Mouse (Mus musculus): ENCODE results near the gene Plxna4.

Gene Plxna4

DNA sequence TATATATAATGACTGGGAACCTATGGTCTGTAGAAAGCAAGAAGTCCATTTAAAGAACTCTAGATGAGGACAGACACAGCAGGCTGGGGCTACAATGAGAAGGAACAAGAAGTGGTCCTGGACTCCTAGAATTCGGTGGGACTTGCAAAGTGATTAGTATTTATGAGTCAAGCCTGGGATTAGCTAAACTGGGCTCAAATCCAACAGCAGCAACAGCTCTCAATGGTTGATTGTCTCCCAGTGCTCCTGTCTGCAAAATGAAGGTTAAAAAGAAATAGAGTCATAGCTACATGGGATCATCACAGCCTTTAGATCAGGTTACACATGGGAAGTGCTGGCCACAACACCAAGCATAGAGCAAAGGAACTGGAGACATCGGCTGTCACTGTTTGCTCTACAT is 148.6 kb downstream of the Plxna4 start:
- H3K36me3 ChIP-seq (ENCODE audit: control insufficient read depth, insufficient read depth, low read length, poor library complexity, severe bottlenecking), result no peaks in the 10 kb centered on the region
- DNase-seq (ENCODE audit: low read depth, low spot score), result no peak
- no peaks in the 10 kb centered on the region for H3K27me3 ChIP-seq (ENCODE audit: control insufficient read depth, insufficient read depth, low read length, poor library complexity, severe bottlenecking)

DNA sequence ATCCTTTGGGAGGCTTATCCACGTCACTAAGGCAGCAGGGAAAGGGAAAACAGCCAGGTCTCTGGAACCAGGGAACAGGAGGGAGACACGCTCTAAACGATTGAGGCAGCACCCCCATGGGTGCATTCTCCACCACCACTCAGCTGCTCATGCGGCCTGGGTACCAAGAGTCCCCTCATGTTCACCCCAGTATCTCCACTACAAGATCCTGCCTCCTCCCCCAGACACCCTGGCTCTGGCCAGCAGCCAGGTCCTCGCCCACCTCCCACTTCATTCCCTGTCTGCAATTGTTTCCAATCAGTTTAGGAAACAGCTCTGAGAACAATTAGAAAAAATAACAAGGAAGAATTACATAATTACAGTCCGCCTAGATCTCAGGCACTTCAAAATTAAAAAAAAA is 150.8 kb downstream of the Plxna4 start:
- no peaks in the 10 kb centered on the region for H3K36me3 ChIP-seq (ENCODE audit: control insufficient read depth, insufficient read depth, low read length, poor library complexity, severe bottlenecking)
- DNase-seq (ENCODE audit: low read depth, low spot score), result no peak
- no peaks in the 10 kb centered on the region for H3K27me3 ChIP-seq (ENCODE audit: control insufficient read depth, insufficient read depth, low read length, poor library complexity, severe bottlenecking)

DNA sequence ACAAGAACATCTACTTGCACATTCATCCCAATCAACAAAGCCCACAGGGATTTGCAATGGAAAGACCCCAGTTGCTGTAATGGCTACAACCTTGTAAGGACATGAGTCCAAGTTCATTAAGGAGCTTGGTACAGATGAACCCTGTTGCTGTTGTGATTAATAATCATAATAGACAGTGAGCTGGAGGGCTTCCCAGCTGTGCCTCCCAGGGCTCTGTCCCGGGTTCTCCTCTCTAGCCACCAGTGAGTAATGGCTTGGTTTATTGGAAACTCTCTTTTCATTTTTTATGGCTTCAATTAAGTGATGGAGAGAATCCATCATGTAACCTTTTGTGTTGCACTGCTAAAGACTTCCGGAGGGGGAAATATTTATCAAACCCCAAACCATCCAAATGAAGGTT is 164.9 kb downstream of the Plxna4 start:
- Histone ChIP-seq H3K36me3 (ENCODE audit: control insufficient read depth, insufficient read depth, low read length, poor library complexity, severe bottlenecking) (no peaks in the 10 kb centered on the region), H3K27me3 (ENCODE audit: control insufficient read depth, insufficient read depth, low read length, poor library complexity, severe bottlenecking) (no peaks in the 10 kb centered on the region)
- no peak for DNase-seq (ENCODE audit: low read depth, low spot score)

DNA sequence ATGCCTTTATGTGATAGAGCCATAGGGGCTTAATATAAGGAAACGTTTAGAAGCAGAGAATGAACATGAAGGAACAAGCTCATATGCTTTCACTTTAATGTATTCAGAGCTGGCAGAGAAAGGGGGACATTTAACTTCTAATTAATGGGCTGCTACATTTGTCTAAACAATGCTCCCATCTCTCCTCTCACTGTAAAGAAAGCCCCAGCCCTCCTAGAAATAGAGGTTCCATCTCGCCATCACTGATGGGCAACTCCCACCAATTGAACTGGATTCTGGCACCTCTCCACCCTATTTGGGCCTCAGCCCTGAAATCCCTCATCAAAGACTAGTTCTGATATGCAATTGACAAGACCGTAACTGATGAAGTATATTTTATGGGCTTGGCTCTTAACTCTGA is 167.4 kb downstream of the Plxna4 start:
- Histone ChIP-seq H3K27me3 (ENCODE audit: control insufficient read depth, insufficient read depth, low read length, poor library complexity, severe bottlenecking) (no peaks in the 10 kb centered on the region), H3K36me3 (ENCODE audit: control insufficient read depth, insufficient read depth, low read length, poor library complexity, severe bottlenecking) (no peaks in the 10 kb centered on the region)
- no peak for DNase-seq (ENCODE audit: low read depth, low spot score)

DNA sequence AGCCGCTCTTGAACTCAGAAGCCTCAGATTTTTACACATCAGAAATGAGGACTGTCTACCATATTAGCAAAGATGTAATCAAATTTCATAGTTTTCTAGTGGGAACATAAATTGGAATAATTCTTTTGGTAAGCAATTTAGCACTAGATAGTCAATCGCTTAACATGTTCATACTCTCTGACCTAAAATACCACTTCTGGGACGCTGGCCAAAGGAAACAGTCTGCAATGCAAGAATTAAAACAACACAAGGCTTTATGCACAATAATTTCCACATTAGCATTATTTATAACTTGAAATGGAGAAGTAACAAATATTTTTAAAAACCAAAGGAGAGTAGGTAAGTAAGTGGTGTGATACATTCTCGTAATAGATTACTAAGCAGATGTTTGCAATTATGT is 170.6 kb downstream of the Plxna4 start:
- Histone ChIP-seq H3K27me3 (ENCODE audit: control insufficient read depth, insufficient read depth, low read length, poor library complexity, severe bottlenecking) (no peaks in the 10 kb centered on the region), H3K36me3 (ENCODE audit: control insufficient read depth, insufficient read depth, low read length, poor library complexity, severe bottlenecking) (no peaks in the 10 kb centered on the region)
- DNase-seq (ENCODE audit: low read depth, low spot score), result no peak

DNA sequence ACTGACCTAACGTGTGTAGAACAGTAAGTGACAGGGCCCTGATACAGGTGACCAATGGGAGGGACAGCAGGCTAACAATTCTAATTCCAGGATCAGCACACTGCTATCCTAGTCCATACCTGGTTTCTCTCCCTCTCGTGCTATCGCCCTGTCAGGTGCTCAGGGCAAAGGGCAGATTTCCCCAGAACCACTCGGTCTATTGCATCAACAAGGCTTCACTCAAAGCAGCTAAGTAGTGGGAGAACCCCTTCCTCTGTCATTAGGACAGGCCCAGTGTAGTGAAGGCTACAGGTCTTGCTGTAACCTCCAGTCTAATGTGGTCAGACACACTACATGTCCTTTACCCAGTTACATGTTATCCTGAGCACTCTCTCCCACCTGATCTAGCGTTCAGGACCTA is 176.7 kb downstream of the Plxna4 start:
- Histone ChIP-seq H3K27me3 (ENCODE audit: control insufficient read depth, insufficient read depth, low read length, poor library complexity, severe bottlenecking) (no peaks in the 10 kb centered on the region), H3K36me3 (ENCODE audit: control insufficient read depth, insufficient read depth, low read length, poor library complexity, severe bottlenecking) (no peaks in the 10 kb centered on the region)
- DNase-seq (ENCODE audit: low read depth, low spot score), result no peak

DNA sequence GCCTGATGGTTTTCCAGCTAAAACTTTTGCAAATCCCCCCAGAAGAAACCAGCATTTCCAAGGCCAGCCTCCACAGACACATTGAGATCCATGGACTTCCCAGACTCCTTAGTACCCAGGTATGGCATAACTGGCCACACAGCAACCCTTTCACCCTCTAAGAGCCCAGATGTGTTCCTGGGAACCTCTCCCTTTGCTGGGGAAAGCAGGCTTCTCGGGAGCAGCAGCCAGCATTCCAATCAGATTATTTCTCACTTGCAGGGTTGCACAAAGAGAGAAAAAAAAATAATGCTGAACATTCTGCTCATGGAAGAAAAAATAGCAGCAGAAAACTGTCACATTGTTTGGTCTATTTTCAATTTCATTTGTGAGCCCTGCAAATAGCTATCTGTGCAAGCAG is 178.4 kb downstream of the Plxna4 start:
- Histone ChIP-seq H3K36me3 (ENCODE audit: control insufficient read depth, insufficient read depth, low read length, poor library complexity, severe bottlenecking) (no peaks in the 10 kb centered on the region), H3K27me3 (ENCODE audit: control insufficient read depth, insufficient read depth, low read length, poor library complexity, severe bottlenecking) (no peaks in the 10 kb centered on the region)
- no peak for DNase-seq (ENCODE audit: low read depth, low spot score)

DNA sequence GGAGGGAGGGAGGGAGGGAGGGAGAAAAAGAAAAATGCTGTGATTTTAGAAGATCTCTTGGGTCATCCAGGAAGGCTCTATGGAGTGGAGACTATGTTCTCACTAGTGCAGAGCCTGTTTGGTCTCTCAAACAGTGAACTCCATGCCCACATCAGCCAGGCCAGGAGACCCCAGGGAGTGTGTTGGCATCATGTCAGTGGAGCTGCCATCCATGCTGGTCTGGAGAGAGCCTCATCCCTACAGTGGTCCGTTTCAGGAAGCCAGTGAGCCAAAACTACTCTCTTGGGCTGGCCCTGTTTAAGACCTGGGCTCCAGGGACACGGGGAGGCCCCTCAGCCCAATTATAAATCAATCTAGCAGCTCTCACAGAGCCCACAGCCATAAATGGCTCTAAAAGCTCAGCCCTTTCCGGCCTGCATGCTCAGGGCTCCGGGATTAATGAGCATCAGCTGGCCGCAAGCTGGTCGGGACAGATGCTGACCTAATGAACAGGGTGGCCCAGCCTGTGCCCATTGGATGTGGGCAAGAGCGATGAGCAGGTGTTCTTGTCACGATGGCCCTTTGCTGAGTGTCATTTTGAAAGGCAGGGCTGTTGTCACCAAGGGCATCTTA is 180.3 kb downstream of the Plxna4 start:
- Histone ChIP-seq H3K27me3 (ENCODE audit: control insufficient read depth, insufficient read depth, low read length, poor library complexity, severe bottlenecking) (no peaks in the 10 kb centered on the region), H3K36me3 (ENCODE audit: control insufficient read depth, insufficient read depth, low read length, poor library complexity, severe bottlenecking) (no peaks in the 10 kb centered on the region)
- no peak for DNase-seq (ENCODE audit: low read depth, low spot score)

DNA sequence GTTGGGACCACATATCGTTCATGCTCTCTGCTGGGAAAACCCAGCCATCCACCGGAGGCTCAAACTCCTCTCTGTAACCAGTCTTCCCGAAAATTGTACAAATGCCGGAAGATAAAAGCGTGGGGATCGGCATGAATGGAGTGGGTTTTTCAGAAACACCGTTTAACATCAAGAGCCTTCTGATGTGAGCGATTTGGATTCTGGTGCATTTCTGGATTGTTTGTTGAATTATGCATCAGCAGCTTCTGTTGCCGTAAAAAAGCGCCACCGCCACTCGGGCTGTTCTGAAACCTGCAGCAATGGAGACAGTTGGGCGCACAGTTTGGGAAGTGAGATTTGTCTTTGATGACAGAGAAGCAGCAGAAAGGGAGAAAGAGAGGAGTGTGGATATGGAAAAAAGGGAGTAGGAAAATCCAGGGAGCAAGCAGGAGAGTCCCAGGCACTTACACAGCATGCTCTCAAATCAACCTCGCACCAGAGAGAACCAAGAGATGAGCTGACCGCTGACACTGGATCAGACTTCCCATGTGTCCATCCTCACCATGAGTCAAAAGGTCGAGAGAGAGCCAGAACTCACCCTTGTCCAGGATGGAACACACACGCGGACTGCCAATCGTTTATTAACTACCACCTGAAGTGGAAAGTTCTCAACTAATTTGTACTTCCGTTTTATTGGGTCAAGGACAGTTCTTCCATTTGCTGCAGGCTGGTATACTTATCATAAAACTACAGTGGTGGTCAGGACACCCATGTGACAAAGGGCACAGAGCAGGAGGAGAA is 181.5 kb downstream of the Plxna4 start:
- no peak for DNase-seq (ENCODE audit: low read depth, low spot score)
- Histone ChIP-seq H3K36me3 (ENCODE audit: control insufficient read depth, insufficient read depth, low read length, poor library complexity, severe bottlenecking) (no peaks in the 10 kb centered on the region), H3K27me3 (ENCODE audit: control insufficient read depth, insufficient read depth, low read length, poor library complexity, severe bottlenecking) (no peaks in the 10 kb centered on the region)

DNA sequence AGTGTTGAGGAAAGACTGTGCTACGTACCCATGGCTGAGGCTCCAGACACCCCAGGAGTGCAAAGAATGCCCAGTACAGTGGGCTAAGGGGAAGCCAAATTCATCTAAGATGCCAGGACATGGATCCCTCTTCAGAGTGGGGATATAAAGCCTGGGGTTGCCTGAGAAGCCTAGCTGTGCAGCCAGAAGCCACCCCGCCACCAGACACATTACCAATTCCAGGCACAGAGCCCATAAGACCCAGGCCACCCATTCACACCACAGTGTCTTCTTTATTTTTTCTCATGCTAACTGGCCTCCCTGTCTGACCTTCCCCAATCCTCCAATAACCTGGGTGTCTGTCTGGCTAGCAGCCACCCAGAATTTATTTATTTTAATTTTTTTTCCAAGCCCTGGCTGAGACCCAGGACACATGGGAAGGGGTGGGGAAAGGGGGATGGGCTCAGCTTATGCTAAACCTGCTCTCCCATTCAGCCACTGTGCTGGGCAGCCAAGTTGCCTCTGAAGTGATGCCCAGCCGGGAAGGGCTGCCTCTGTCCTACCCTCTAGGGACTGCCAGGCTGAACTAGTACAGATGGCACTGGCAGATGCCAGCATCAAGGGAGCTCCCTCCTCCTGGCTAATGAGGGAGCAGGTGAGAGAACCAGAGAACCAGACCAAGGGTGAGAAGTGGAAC is 185.3 kb downstream of the Plxna4 start:
- no peaks in the 10 kb centered on the region for H3K36me3 ChIP-seq (ENCODE audit: control insufficient read depth, insufficient read depth, low read length, poor library complexity, severe bottlenecking)
- DNase-seq (ENCODE audit: low read depth, low spot score), result no peak

DNA sequence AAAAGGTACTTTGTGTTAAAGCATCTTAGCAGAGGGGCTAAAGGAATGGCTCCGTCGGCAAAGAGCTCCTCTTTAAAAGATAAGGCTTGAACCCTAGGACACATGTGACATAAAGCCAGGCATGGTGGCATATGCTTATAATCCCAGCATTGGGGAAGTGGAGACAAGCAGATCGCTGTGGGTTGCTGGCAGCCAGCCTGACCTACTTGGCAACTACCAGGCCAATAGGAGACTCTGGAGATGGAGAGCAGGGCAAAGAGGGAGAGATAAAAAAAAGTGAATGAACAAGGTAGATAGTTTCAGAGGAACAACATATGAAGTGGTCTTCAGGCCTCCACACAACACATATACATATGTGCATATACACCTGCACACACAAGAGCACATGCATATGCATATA is 189.7 kb downstream of the Plxna4 start:
- no peak for DNase-seq (ENCODE audit: low read depth, low spot score)
- no peaks in the 10 kb centered on the region for H3K27me3 ChIP-seq (ENCODE audit: control insufficient read depth, insufficient read depth, low read length, poor library complexity, severe bottlenecking)
- no peaks in the 10 kb centered on the region for H3K36me3 ChIP-seq (ENCODE audit: control insufficient read depth, insufficient read depth, low read length, poor library complexity, severe bottlenecking)

More for the DNA sequence above, 185.3 kb downstream of the Plxna4 start:
- no peaks in the 10 kb centered on the region for H3K27me3 ChIP-seq (ENCODE audit: control insufficient read depth, insufficient read depth, low read length, poor library complexity, severe bottlenecking)

DNA sequence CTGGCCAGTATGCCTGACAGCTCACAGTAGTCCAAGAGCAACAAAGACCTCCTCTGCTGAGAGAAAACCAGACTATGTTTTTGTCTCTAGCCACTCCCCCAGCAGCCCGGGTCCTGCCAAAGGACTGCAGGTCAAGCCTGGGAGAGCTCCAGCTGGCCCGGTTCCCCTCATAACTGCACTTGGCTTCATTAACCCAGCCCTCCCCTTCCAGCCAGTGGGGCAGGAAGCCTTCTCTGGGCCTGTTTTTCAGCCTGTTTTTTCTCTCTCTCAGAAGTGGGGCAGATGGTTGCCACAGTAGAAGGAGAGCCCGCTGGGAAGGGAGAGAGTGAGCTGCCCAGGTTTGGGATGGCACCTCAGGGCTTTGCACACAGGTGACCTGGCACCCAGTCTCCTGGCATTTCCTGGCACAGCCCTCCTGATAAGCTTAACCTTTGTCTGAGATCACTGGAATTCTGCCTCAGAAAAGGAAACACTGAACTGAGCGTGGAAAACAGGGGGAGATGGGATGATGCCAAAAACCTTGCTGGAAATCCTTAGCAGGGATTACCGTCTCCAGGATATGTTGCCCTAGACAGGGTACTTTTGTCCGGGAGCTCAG is 190.8 kb downstream of the Plxna4 start:
- H3K27me3 ChIP-seq (ENCODE audit: control insufficient read depth, insufficient read depth, low read length, poor library complexity, severe bottlenecking), result no peaks in the 10 kb centered on the region
- H3K36me3 ChIP-seq (ENCODE audit: control insufficient read depth, insufficient read depth, low read length, poor library complexity, severe bottlenecking), result no peaks in the 10 kb centered on the region
- no peak for DNase-seq (ENCODE audit: low read depth, low spot score)

DNA sequence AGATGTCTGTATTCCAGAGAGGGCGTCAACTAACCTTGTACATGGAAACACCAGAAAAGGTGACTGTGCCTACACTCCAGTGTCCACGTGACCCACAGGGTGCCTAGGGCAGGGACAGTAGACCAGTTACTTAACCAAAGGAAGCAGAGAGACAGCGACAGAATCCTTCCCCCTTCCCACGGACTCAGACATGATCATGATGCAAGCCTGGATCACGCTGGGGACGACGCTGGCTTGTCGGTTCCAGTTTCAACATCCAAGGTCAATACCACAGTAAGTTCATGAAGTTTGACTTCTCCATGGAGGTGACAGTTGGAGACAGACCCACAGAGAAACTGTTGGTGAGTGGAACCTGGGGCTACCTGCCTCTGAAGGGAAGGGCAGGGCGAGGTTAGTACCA is 192.6 kb downstream of the Plxna4 start:
- no peaks in the 10 kb centered on the region for H3K27me3 ChIP-seq (ENCODE audit: control insufficient read depth, insufficient read depth, low read length, poor library complexity, severe bottlenecking)
- no peaks in the 10 kb centered on the region for H3K36me3 ChIP-seq (ENCODE audit: control insufficient read depth, insufficient read depth, low read length, poor library complexity, severe bottlenecking)
- DNase-seq (ENCODE audit: low read depth, low spot score), result no peak

DNA sequence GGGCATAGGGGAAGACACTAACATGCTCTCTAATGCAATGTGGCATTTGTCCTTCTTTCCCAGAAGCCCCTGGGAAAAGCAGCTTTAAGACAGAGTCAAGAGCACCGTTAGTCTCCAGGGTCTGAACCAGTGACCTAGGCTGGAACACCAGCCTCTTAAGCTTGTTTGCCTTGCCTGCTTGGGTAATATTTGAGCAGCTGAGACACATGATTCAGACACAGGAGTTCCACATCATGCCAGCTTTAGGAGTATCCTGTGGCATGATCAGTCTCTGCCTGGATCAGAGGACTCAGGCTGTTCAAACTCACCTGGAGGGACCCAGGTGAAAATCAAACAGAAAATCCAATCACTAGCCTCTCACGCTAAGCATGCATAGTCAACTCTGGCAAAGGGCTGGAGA is 195.7 kb downstream of the Plxna4 start:
- no peak for DNase-seq (ENCODE audit: low read depth, low spot score)
- H3K27me3 ChIP-seq (ENCODE audit: control insufficient read depth, insufficient read depth, low read length, poor library complexity, severe bottlenecking), result no peaks in the 10 kb centered on the region
- no peaks in the 10 kb centered on the region for H3K36me3 ChIP-seq (ENCODE audit: control insufficient read depth, insufficient read depth, low read length, poor library complexity, severe bottlenecking)

DNA sequence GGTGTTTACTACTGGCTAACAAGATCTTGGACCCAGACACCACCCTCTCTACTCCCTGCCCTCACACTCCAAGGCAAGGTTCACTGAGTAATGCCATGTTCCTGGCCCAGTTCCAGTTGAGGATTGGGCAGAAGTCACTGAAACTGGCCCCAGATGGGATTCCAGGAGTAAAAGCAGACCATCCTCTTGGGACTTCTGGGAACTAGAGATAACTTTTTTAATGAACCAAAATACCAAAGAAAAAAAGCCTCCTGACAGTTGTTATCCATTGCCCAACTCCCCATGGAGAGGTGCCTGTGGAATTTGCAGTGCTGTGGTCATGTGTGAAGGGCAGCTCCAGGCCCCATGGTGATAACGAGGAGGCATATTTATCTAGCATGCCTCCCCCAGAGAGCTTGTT is 199.7 kb downstream of the Plxna4 start:
- DNase-seq (ENCODE audit: low read depth, low spot score), result no peak
- Histone ChIP-seq H3K27me3 (ENCODE audit: control insufficient read depth, insufficient read depth, low read length, poor library complexity, severe bottlenecking) (no peaks in the 10 kb centered on the region), H3K36me3 (ENCODE audit: control insufficient read depth, insufficient read depth, low read length, poor library complexity, severe bottlenecking) (no peaks in the 10 kb centered on the region)

Measured in splenic B cell, adult 2 months (primary cell).